Mouse (Mus musculus): ENCODE measurements around the gene Map1lc3b. TPM values are rescaled to one million over a fixed set of nuclear protein-coding genes. Genes with fewer than 3 reads are reported as not detected.

The Map1lc3b gene
- polyA plus RNA-seq, 1 experiment from 2014 or later = 325 TPM

- Histone ChIP-seq H3K4me3 (no peak overlapping the region), H3K9ac (no peak overlapping the region), H3K9me3 (replicated peaks) (no peaks in the 10 kb centered on the region), H3K4me2 (no peak overlapping the region), H3K4me1 (no peaks in the 10 kb centered on the region), H3K36me3 (ENCODE audit: poor library complexity, severe bottlenecking) (peaks cover 61% of the 10 kb centered on the region), H3K27ac (no peak overlapping the region), H3K27me3 (no peaks in the 10 kb centered on the region)
- ATAC-seq = no peak
- 91% methylated on average over 16 of the region's 16 CpGs for WGBS
Measured at GRCm38 (mm10) chr8:121558538-121558937, 31.6 kb upstream of the Map1lc3b start.

GRCm38 (mm10) chr8:121559801-121560200 lies 30.4 kb upstream of the Map1lc3b start:
- WGBS = 90% methylated on average over 12 of the region's 12 CpGs
- peaks cover 59% of the 10 kb centered on the region for H3K36me3 ChIP-seq (ENCODE audit: poor library complexity, severe bottlenecking)
- ATAC-seq = no peak
- no peak overlapping the region for H3K9ac ChIP-seq
- no peak overlapping the region for H3K27ac ChIP-seq
- no peak overlapping the region for H3K4me3 ChIP-seq
- H3K9me3 ChIP-seq (replicated peaks) = no peaks in the 10 kb centered on the region
- no peaks in the 10 kb centered on the region for H3K27me3 ChIP-seq
- H3K4me2 ChIP-seq = no peak overlapping the region
- no peaks in the 10 kb centered on the region for H3K4me1 ChIP-seq

DNA sequence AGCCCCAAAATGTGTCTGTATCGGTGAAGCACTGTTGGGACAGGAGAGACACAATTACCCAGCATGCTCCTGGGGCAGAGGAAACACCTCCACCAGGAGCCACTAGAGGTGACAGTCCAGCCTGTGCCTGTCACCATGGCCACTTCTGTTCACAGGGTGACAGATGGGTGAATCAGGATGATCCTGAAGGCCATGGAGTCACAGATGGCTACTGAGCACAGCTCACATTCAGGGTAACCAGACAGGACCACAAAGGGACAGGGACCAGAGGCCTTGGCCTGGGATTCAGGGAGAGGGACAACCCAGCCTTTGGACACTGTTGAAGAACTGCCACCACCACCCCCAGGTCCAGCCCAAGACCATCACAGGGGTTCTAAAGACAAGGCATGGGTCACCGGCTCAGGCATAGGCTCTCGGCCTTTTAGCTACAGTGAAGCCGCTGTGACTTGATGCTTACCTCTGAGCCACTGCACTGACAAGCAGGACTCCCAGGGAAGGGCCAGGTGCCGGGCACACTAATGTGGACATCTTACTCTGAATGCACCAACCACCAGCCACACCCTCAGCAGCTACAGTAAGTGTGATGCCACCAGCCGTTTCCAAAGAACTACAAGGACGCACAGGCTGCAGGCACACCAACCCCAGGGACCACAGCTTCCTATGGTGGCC lies 29.6 kb upstream of the Map1lc3b start:
- Histone ChIP-seq H3K27me3 (no peaks in the 10 kb centered on the region), H3K4me3 (no peak overlapping the region), H3K9ac (no peak overlapping the region), H3K27ac (no peak overlapping the region), H3K4me2 (no peak overlapping the region), H3K4me1 (no peaks in the 10 kb centered on the region), H3K36me3 (ENCODE audit: poor library complexity, severe bottlenecking) (peaks cover 60% of the 10 kb centered on the region), H3K9me3 (replicated peaks) (no peaks in the 10 kb centered on the region)
- WGBS = 93% methylated on average over 7 of the region's 7 CpGs
- no peak for ATAC-seq

GRCm38 (mm10) chr8:121561636-121562345 lies 28.4 kb upstream of the Map1lc3b start:
- no peak for ATAC-seq
- 84% methylated on average over 15 of the region's 16 CpGs for WGBS
- H3K36me3 ChIP-seq (ENCODE audit: poor library complexity, severe bottlenecking) = peaks cover 52% of the 10 kb centered on the region
- no peak overlapping the region for H3K9ac ChIP-seq
- H3K27me3 ChIP-seq = no peaks in the 10 kb centered on the region
- H3K9me3 ChIP-seq (replicated peaks) = no peaks in the 10 kb centered on the region
- no peak overlapping the region for H3K4me3 ChIP-seq
- no peak overlapping the region for H3K4me2 ChIP-seq
- H3K27ac ChIP-seq = no peak overlapping the region
- H3K4me1 ChIP-seq = no peaks in the 10 kb centered on the region

DNA sequence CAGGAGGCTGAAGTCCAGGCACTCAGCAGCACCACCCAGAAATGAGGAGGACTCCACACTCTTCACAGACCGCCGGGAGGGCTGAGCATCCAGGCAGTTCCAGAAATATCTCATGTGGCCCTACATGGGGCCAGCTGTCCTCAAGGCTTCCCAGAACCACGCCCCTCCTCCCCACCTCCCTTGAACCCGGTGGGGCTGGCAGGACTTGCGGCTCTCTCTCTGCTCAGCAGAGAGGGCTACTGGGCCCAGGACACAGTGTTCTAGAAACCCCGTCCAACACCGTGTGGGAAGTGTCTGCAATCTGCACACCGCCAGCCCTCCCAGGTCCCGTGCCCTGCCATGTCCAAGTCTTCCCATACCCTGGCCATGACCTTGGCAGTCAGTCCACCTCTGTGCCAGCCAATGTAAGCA lies 27.2 kb upstream of the Map1lc3b start:
- Histone ChIP-seq H3K9ac (no peak overlapping the region), H3K27me3 (no peaks in the 10 kb centered on the region), H3K9me3 (replicated peaks) (no peaks in the 10 kb centered on the region), H3K36me3 (ENCODE audit: poor library complexity, severe bottlenecking) (peaks cover 48% of the 10 kb centered on the region), H3K4me2 (no peak overlapping the region), H3K4me1 (no peaks in the 10 kb centered on the region), H3K4me3 (no peak overlapping the region), H3K27ac (no peak overlapping the region)
- ATAC-seq = no peak
- WGBS = 85% methylated on average over 9 of the region's 9 CpGs

DNA sequence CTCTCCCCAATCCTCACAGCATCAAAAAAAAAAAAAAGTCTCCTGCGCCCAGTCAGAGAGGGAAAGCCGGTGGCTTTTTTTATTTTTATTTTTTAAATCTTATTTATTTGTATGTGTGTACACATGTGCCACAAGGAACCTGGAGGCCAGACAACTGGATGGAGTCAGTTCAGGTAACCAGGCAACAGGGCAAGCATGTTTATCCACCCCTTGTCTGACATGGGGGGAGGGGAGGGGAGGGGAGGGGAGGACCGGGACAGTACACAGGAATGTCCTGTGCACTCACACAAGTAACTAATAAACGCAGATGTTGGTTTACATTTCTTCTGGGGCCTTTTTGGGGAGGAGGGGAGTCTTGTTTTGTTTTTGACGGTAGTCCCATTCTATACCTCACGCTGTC lies 26.5 kb upstream of the Map1lc3b start:
- Histone ChIP-seq H3K9ac (no peak overlapping the region), H3K27me3 (no peaks in the 10 kb centered on the region), H3K9me3 (replicated peaks) (no peaks in the 10 kb centered on the region), H3K4me3 (no peak overlapping the region), H3K4me2 (no peak overlapping the region), H3K36me3 (ENCODE audit: poor library complexity, severe bottlenecking) (peaks cover 41% of the 10 kb centered on the region), H3K27ac (no peak overlapping the region), H3K4me1 (no peaks in the 10 kb centered on the region)
- WGBS = 74% methylated on average over 6 of the region's 6 CpGs
- ATAC-seq = no peak

- ATAC-seq = no peak
- H3K9me3 ChIP-seq (replicated peaks) = no peaks in the 10 kb centered on the region
- H3K4me2 ChIP-seq = no peak overlapping the region
- 93% methylated on average over 6 of the region's 6 CpGs for WGBS
- peaks cover 4% of the 10 kb centered on the region; the same call in 1 of the 2 replicates for H3K4me1 ChIP-seq
- H3K27ac ChIP-seq = no peak overlapping the region
- no peak overlapping the region for H3K4me3 ChIP-seq
- H3K9ac ChIP-seq = no peak overlapping the region
- no peaks in the 10 kb centered on the region for H3K27me3 ChIP-seq
- H3K36me3 ChIP-seq (ENCODE audit: poor library complexity, severe bottlenecking) = peaks cover 22% of the 10 kb centered on the region
Measured at GRCm38 (mm10) chr8:121568321-121568720, 21.8 kb upstream of the Map1lc3b start.

GRCm38 (mm10) chr8:121570335-121570734 lies 19.8 kb upstream of the Map1lc3b start:
- Histone ChIP-seq H3K9me3 (replicated peaks) (no peaks in the 10 kb centered on the region), H3K4me3 (no peak overlapping the region), H3K36me3 (ENCODE audit: poor library complexity, severe bottlenecking) (peaks cover 7% of the 10 kb centered on the region), H3K4me2 (no peak overlapping the region), H3K9ac (no peak overlapping the region), H3K27me3 (no peaks in the 10 kb centered on the region), H3K27ac (no peak overlapping the region), H3K4me1 (peaks cover 5% of the 10 kb centered on the region; the same call in 1 of the 2 replicates)
- 89% methylated on average over 21 of the region's 21 CpGs for WGBS
- 0 out of 2 replicates have a peak, but pooled peaks have one; percentile 10 for ATAC-seq

DNA sequence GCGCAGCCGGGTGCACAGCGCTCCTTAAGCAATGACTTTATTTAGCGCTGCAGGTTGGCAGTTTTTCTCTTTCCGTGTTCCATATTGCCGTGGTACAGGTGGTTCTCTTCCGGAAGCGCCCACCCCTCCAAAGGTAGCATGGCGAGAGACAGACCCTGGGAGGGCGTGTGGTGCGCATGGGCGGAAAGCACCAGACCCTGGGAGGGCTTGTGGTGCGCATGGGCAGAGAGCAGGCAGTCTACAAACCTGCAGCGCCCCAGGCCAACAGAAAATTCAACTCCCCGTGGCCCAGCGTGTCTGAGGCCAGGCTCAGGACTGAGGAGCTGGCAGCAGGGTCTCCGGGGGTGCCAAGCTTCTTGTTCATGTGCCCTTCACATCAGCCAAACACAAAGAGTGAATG lies 19.4 kb upstream of the Map1lc3b start:
- no peaks in the 10 kb centered on the region for H3K9me3 ChIP-seq (replicated peaks)
- peaks cover 5% of the 10 kb centered on the region; the same call in 1 of the 2 replicates for H3K4me1 ChIP-seq
- WGBS = 83% methylated on average over 17 of the region's 17 CpGs
- H3K4me3 ChIP-seq = no peak overlapping the region
- no peak for ATAC-seq
- H3K36me3 ChIP-seq (ENCODE audit: poor library complexity, severe bottlenecking) = 0 out of 2 replicates have a peak, but pooled peaks cover 3% of the 10 kb centered on the region
- H3K9ac ChIP-seq = no peak overlapping the region
- H3K27me3 ChIP-seq = no peaks in the 10 kb centered on the region
- no peak overlapping the region; the same call in 1 of the 2 replicates for H3K27ac ChIP-seq
- no peak overlapping the region for H3K4me2 ChIP-seq

DNA sequence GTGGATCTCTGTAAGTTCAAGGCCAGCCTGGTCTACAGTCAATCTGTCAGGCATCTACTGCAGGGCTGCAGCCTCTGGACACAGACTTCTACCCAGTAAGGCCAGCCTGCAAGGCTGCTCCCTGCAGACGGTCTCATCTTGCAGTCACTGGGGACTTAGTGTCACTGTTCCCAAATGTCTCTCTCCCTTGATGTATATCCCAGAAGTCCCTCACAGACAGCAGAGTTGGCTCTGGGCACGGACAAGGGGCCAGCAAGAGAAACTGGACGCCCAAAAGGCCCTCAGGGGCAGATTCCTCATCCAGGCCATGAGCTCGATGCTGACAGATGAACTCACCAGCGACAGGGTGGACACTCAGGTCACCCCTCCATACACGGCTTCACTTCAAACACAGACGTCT lies 18.0 kb upstream of the Map1lc3b start:
- no peak for ATAC-seq
- H3K9ac ChIP-seq = no peak overlapping the region
- WGBS = 90% methylated on average over 7 of the region's 7 CpGs
- no peak overlapping the region for H3K27ac ChIP-seq
- H3K36me3 ChIP-seq (ENCODE audit: poor library complexity, severe bottlenecking) = 0 out of 2 replicates have a peak, but pooled peaks cover 3% of the 10 kb centered on the region
- peaks cover 18% of the 10 kb centered on the region for H3K4me1 ChIP-seq
- H3K27me3 ChIP-seq = no peaks in the 10 kb centered on the region
- H3K4me2 ChIP-seq = no peak overlapping the region
- no peaks in the 10 kb centered on the region for H3K9me3 ChIP-seq (replicated peaks)
- no peak overlapping the region for H3K4me3 ChIP-seq

DNA sequence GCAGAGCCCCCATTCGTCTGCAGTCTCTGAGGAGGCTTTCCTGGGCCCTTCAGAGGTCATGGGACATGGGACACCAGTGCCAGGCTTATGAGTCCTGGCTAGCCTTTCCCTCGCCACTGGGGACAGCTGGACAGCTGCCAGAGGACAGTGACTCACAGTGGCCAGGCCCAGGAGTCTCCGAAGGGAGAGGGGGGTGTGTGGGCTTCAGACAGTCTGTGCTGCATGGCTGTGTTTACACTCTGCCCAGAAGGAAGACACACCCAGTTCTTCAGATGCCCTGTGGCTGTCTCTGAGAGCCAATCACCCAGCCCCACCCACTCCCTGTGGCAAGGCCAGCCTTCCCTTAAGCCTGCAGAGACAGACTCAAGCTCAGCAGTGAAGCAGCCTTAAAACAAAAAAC lies 16.9 kb upstream of the Map1lc3b start:
- Histone ChIP-seq H3K4me2 (no peak overlapping the region), H3K4me1 (peaks cover 28% of the 10 kb centered on the region), H3K27me3 (no peaks in the 10 kb centered on the region), H3K4me3 (no peak overlapping the region), H3K9me3 (replicated peaks) (no peaks in the 10 kb centered on the region), H3K9ac (no peak overlapping the region), H3K27ac (no peak overlapping the region), H3K36me3 (ENCODE audit: poor library complexity, severe bottlenecking) (0 out of 2 replicates have a peak, but pooled peaks cover 3% of the 10 kb centered on the region)
- 37% methylated on average over 3 of the region's 3 CpGs for WGBS
- no peak for ATAC-seq

GRCm38 (mm10) chr8:121575661-121576060 lies 14.5 kb upstream of the Map1lc3b start:
- no peaks in the 10 kb centered on the region; the same call in 1 of the 2 replicates for H3K27me3 ChIP-seq
- no peak for ATAC-seq
- peaks cover 28% of the 10 kb centered on the region for H3K4me1 ChIP-seq

More at GRCm38 (mm10) chr8:121575661-121576060, 14.5 kb upstream of the Map1lc3b start:
- WGBS = 88% methylated on average over 3 of the region's 3 CpGs
- Histone ChIP-seq H3K4me3 (no peak overlapping the region), H3K4me2 (no peak overlapping the region), H3K9me3 (replicated peaks) (no peaks in the 10 kb centered on the region), H3K36me3 (ENCODE audit: poor library complexity, severe bottlenecking) (no peaks in the 10 kb centered on the region), H3K27ac (no peak overlapping the region), H3K9ac (no peak overlapping the region)
